Mouse (Mus musculus): ENCODE data around the gene Map7d1.

Map7d1 gene

DNA sequence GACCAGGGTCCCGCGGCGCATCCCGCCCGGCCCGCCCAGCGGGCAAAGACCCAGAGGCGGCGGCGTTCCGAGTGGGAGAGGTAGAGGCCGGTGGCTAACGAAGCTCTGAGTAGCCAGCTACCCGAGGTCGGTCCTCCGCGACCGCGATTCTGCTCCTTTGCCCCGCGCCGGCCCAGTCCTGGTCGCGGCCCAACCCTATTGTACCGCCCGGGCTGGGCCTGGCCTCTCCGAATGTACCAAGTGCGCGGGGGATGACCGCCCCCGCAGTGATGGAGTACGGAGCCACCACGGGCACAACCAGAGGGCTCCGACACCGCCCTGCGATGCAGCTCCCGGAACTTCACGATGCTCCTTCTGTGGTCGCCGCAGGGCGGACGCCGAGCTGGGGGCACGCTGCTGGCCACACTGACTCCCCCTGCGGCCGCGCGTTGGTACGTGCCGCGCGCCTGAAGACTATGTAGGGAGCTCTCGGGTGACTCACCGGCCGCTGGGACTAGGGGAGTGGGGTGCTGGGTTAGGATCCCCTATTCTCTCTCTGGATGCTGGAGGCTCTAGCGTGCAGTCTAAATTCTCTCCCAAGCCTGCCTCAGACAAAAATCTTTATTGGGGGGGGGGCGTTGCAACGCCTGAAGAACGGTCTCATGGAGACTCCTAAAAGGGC is at the start of gene Map7d1:
Map7d1 (minus strand) TSS at position 213 of the 661 bp plus-strand sequence.
- DNase-seq (ENCODE audit: low spot score), result peak; percentile 87

- no peak for DNase-seq (ENCODE audit: low spot score)
Observed at GRCm38 (mm10) chr4:126305428-126305827, 49.3 kb upstream of the Map7d1 start.

- DNase-seq (ENCODE audit: low spot score), result no peak
Observed at GRCm38 (mm10) chr4:126303877-126304276, 47.7 kb upstream of the Map7d1 start.

DNA sequence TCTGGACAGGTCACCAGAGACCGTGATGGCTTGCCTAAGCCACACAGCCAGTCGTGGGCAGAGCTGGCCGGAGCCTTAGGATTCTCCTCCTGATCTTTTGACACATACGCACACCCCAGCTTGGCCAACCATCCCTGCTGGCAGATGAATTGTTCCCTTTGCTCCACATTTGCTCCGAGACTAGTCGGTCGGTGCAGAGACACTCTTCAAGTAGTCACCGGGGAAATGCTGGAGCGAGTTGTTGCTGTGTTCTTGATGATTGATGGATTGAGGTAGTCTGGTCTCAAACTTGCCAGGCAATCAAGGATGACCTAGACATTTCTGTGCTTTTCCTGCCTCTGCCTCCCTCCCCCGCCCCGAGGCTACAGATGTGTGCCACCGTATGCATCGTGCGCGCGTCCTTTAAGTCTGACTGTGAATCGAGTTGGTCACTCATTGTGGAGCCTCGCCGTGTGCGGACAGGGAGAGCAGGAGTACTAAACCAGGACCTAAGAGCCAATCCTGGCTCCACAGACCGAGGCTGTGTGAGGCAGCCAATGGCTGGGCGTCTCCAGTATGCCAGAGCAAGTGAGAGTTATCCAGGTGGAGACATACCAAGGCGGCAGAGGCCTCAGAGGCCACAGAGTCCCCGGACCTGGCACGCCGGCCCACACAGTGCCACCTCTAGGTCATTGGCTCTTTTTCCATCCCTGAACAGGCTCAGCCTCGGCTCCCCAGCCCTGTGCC is 45.6 kb upstream of the Map7d1 start:
- DNase-seq (ENCODE audit: low spot score), result no peak

DNA sequence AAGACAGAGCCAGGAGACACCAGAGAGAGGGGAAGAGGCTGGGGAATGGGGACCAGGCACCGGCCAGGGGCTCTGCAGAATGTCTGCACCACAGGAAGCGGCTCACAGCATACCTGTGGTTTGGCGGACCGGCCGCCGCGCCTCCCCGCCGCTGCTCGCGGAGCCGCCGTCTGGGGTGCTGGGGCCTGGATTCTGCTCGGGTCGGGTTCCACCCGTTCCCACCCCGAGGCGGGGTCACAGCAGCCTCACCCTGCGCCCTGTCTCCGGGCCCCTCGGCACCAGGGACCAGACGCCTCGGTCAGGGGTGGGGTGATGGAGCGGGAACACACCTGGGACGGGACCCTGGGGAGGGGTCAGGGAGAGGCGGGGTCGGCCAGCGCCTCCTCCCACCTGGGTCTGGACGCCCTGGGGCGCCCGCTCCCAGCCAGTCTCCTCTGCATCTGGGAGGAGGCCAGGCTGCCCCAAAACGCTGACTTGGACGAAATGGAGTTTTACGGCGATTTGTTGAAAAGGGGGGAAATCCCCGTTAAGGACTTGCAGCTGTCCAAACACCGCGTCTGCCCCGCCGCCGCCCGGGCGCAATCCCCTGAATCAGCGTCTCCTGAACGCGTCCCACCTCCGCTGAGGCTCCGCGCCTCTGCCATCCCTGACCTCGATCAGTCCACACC is 44.9 kb upstream of the Map7d1 start:
- DNase-seq (ENCODE audit: low spot score), result no peak

DNA sequence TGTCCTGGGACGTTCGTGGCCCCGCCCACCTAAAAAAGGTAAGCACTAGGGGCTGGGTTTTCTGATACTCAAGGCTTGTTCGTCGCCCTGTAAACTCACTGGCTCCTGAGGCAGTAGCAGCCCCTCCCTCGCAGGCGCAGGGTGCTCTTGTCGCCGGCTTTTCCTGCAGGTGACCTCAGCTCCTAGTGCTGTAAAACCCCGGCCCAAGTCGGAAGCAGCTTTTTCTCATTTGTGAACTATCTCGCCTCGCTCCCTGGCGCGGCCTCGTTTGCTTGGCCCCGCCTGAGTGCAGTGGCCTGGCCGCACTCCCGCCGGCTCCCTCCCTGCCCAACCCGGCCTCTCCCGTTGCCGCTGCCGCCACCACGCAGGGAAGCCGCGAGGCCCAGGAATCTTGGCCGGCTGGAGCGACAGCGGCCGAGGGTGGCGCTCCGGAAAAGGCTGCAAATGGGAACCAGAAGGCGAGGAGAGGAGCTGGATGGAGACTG is 40.5 kb upstream of the Map7d1 start:
- DNase-seq (ENCODE audit: low spot score), result peak; percentile 74

- DNase-seq (ENCODE audit: low spot score), result no peak
Observed at GRCm38 (mm10) chr4:126295937-126296336, 39.8 kb upstream of the Map7d1 start.

DNA sequence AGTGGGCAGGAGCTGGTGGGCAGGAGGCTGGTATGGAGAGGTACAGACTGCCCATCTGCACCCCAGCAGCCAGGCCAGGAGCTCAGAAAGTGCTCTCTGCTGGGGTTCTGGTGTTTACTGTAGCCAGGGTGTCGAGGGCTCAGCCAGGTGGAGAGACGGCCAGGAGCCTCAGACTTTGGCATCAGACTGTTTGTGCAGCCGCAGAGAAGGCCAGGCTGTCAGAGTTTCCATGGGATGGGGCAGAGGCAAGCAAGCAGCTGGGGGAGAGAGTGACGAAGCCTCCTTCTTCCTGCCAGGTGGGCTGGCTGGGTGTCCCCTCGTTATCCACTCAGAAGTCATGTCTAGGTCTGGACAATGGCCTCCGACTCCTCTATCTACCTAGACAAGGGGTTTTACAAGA is 39.0 kb upstream of the Map7d1 start:
- no peak for DNase-seq (ENCODE audit: low spot score)

GRCm38 (mm10) chr4:126291196-126291595 is 35.1 kb upstream of the Map7d1 start:
- no peak for DNase-seq (ENCODE audit: low spot score)

DNA sequence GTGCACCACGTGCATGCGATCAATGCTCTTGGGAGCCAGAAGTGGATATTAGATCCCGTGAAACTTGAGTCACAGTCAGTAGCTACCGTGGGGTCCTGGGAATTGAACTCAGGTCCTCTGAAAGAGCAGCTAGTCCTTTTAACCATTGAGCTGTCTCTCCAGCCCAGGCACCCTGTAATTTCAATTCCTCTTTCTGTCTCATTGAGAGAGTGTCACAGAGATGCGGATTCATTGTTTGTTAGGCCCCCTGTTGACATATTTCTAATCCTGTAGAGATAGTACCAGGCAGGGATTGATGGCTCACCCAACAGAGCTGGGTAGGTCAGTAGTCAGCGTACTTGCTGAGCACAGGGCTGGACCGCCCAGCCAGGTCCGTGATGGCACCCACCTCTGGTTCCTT is 34.2 kb upstream of the Map7d1 start:
- DNase-seq (ENCODE audit: low spot score), result no peak

DNA sequence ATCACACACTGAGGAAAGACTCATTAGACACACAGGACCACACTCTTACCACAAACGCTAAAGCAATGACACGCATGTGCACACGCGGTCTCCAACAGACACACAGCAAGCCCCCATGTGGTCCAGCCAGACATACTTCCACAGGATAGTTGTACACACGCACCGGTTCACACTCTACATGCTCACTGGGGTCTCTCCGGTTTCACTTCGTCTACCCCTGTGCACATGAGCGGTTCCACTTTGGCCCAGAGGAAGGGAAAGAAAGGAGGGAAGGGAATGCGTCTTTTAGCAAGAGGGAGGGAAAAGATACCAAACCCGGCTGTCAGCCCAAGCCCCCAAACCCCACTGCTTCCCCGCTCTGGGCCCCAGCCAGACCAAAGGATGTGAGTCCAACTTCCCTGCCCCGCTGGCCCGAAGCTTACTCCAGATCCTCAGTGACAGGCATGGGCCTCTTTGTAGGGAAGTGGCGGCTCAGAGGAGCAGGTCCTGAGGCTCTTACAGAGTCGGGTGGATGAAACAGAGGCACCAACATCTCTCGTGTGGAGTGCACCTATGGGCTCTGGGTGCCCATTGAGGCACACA is 32.0 kb upstream of the Map7d1 start:
- DNase-seq (ENCODE audit: low spot score), result no peak

DNA sequence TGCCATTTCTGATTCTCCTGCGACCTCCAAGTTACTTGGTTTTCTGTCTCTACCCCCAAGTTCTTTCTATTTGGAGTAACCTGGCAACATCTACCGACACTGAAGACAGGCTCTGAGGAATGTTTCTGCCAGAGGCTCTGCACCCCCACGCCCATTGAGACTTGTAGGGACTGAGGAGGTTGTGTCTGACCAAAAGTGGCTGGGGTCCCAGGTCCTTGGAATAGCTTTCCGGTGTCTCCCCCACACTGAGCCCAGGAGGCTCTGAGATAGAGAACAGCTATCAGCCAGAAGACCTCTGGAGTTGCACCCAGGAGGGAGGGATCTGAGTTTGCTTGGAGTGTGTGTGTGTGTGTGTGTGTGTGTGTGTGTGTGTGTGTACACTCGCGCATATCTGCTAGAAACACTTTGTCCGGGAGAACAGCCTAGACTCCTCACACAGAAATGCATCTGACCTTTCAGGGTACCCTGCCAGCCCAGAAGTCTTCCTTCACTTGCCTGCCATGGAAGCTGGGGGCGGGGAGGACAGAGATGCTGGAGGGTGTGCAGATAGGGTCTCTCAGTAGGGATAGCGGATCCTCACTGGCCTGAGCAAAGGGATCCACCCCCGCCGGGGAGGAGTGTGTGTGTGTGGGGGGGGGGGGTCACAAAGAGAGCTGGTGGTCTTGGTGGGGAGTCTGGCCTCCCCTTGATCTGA is 31.3 kb upstream of the Map7d1 start:
- DNase-seq (ENCODE audit: low spot score), result no peak

GRCm38 (mm10) chr4:126286492-126286891 is 30.3 kb upstream of the Map7d1 start, which contains the start of gene Col8a2:
Gene Col8a2 (plus strand): TSS chr4:126286793.
- peak; percentile 27 for DNase-seq (ENCODE audit: low spot score)

DNA sequence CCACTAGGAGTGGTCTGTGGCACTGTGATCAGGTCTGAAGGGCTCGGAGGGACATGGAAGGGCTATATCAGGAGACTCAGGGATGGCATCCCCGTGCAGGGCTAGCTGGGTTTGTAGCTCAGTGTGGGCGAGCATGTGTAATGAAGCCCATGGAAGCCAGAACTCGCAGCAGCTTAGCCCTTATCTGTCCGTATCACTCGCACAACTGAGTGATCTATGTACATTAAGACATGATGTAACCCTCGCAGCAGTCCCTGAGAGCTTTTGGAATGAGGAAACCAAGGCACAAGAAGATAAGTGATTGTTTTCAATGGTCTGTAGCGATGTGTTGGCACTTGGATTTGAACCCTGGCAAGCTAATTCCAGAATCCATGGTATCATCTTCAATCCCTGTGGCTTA is 27.4 kb upstream of the Map7d1 start:
- no peak for DNase-seq (ENCODE audit: low spot score)

DNA sequence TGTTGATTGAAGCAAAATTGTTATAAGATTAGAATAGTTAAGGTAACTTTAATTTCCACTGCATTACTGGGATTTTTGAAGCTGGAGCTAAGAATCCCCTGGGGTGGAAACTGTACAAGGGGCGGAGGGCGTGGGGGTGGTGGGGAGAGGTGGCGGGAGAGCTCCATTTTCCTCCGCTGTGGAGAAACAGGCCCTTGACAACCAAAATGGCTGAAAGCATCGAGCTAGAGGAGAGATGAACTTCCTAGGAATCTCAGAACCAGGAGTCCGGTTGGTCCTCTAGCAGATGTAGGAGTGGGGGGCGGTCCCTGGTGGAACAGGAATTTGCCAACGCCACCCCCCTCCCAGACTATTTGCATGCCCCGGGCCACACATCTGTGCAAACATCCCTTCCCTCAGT is 25.6 kb upstream of the Map7d1 start:
- DNase-seq (ENCODE audit: low spot score), result no peak

DNA sequence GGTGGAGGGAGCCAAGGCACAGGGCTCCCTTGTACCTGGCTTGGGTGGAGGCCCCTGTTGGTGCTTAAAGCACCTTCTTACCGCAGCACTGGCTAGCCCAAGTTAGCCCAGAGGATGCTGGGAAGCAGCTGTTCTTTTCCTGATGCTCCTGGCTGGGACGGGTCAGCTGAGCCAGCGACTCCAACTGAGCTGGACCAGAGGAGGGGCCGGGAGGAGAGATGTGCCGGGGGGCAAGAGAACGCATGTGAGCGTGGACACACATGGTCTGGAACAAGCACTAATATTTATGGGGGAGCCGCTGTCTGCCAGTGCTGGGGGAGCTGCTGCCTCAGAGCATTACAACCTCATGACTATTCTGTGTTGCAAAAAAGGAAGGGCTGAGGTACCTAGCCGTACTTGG is 22.8 kb upstream of the Map7d1 start:
- no peak for DNase-seq (ENCODE audit: low spot score)

GRCm38 (mm10) chr4:126278565-126278915 is 22.4 kb upstream of the Map7d1 start:
- DNase-seq (ENCODE audit: low spot score), result no peak

GRCm38 (mm10) chr4:126277906-126278564 is 21.9 kb upstream of the Map7d1 start:
- DNase-seq (ENCODE audit: low spot score), result peak; percentile 45

DNA sequence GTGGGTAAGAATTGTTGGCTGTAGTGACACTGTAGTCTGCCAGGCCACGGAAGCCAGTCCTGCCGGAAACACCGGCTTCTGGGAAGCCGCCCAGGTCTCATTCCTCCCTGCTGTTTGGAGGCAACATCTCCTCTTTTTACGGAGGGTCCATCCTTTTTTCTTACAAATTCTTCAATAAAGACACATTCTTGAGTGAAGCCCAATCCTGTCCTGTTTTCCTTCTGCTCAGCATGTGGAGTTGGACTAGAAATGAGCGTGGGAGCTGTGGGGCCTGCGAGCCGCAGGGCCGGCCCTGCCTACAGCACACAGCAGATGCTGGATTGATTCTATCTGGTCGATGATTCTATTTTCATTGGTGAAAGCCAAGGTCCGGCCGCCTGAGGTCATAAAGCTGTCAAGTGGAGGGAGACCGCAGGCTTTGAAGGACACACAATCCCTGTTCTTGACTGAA is 19.6 kb upstream of the Map7d1 start:
- DNase-seq (ENCODE audit: low spot score), result peak; percentile 19

DNA sequence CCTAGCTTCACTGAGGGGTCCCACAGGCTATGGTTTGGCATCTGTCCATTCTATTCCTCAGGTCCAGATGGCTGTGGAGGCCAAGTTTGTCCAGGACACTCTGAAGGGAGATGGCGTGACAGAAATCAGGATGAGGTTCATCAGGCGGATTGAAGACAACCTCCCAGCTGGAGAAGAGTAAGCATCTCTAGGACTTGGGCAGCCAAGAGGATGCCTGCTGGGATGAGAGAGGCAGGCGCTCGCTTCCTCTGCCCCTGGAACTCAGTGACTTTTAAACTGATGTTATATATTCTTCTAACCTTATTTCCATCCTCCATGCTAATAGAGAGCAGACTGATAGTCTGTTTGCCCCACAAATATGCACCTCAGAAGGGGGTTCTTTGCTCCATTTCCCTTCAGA is 18.9 kb upstream of the Map7d1 start:
- DNase-seq (ENCODE audit: low spot score), result no peak

DNA sequence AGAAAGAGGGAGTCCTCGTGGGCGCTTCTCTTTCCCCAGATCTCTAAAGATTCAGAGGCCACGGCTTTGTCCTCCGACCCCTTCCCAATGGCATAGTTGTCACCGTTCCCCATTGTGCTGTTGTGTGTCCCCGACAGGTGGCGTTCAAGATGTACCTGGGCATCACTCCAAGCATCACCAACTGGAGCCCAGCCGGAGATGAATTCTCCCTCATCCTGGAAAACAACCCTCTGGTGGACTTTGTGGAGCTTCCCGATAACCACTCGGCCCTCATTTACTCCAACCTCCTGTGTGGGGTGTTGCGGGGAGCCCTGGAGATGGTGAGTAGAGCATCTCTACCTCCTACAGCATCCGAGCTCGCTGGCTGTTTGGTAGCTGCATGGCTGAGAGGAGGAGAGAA is 17.6 kb upstream of the Map7d1 start:
- no peak for DNase-seq (ENCODE audit: low spot score)

All from ovary, postnatal 36 days (tissue).